Mouse (Mus musculus): ENCODE measurements around the gene Cog1. TPM values are rescaled to one million over a fixed set of nuclear protein-coding genes. Genes with fewer than 3 reads are reported as not detected.

The Cog1 gene
- polyA plus RNA-seq, 1 experiment from 2014 or later: 42.1 TPM

DNA sequence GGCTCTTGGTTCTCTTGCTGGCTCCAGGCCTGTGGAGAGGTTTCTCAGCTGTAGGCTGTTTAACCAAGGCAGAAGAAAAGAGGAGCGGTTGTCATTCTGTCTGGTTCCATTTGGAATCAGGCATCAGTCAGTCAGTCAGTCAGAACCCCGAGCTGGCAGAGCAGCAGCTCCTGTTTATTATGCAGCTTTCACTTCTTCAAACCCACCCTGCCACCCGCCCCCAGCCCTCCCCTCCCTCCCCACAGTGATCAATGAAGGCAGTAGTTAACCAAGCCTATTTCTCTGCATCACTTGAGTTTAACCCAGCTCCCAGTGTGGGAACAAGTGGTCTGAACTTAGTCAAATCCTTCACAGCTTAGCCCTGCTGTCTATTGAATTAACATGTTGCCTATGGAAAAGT, 42.9 kb downstream of the Cog1 start:
- Histone ChIP-seq H3K4me1 (peaks cover 3% of the 10 kb centered on the region), H3K4me3 (no peak overlapping the region), H3K36me3 (peaks cover 78% of the 10 kb centered on the region), H3K27me3 (no peaks in the 10 kb centered on the region), H3K27ac (no peak overlapping the region), H3K4me2 (replicated peaks) (no peak overlapping the region), H3K9ac (no peak overlapping the region), H3K9me3 (replicated peaks) (no peaks in the 10 kb centered on the region)
- WGBS: 66% methylated on average over 3 of the region's 3 CpGs
- ATAC-seq (ENCODE audit: low FRiP score): no peak

GRCm38 (mm10) chr11:113697571-113697970, 48.6 kb downstream of the Cog1 start:
- Histone ChIP-seq H3K4me2 (replicated peaks) (no peak overlapping the region), H3K4me3 (no peak overlapping the region), H3K36me3 (peaks cover 55% of the 10 kb centered on the region), H3K27ac (no peak overlapping the region), H3K9me3 (replicated peaks) (no peaks in the 10 kb centered on the region), H3K27me3 (no peaks in the 10 kb centered on the region), H3K4me1 (no peaks in the 10 kb centered on the region; the same call in 1 of the 2 replicates), H3K9ac (no peak overlapping the region)
- ATAC-seq (ENCODE audit: low FRiP score): no peak
- WGBS: 71% methylated on average over 5 of the region's 5 CpGs

GRCm38 (mm10) chr11:113698013-113698545, 49.1 kb downstream of the Cog1 start:
- 84% methylated on average over 12 of the region's 12 CpGs for WGBS

GRCm38 (mm10) chr11:113699643-113700042, 50.7 kb downstream of the Cog1 start:
- Histone ChIP-seq H3K27ac (no peak overlapping the region), H3K27me3 (no peaks in the 10 kb centered on the region), H3K9me3 (replicated peaks) (no peaks in the 10 kb centered on the region), H3K4me1 (peaks cover 3% of the 10 kb centered on the region), H3K4me2 (replicated peaks) (no peak overlapping the region), H3K36me3 (peaks cover 34% of the 10 kb centered on the region), H3K4me3 (no peak overlapping the region), H3K9ac (no peak overlapping the region)
- whole genome bisulfite sequencing: 90% methylated on average over 7 of the region's 7 CpGs
- no peak for ATAC-seq (ENCODE audit: low FRiP score)

More at GRCm38 (mm10) chr11:113698013-113698545, 49.1 kb downstream of the Cog1 start:
- no peak overlapping the region for H3K27ac ChIP-seq
- no peaks in the 10 kb centered on the region; the same call in 1 of the 2 replicates for H3K4me1 ChIP-seq
- H3K9me3 ChIP-seq (replicated peaks): no peaks in the 10 kb centered on the region
- H3K36me3 ChIP-seq: peaks cover 50% of the 10 kb centered on the region
- ATAC-seq (ENCODE audit: low FRiP score): no peak
- no peaks in the 10 kb centered on the region for H3K27me3 ChIP-seq
- H3K9ac ChIP-seq: no peak overlapping the region
- H3K4me3 ChIP-seq: no peak overlapping the region
- H3K4me2 ChIP-seq (replicated peaks): no peak overlapping the region

GRCm38 (mm10) chr11:113703758-113704157, 54.8 kb downstream of the Cog1 start:
- H3K4me3 ChIP-seq: no peak overlapping the region
- 38% methylated on average over 5 of the region's 5 CpGs for WGBS
- ATAC-seq (ENCODE audit: low FRiP score): peak; percentile 46
- no peaks in the 10 kb centered on the region for H3K9me3 ChIP-seq (replicated peaks)
- H3K27ac ChIP-seq: no peak overlapping the region
- peaks cover 8% of the 10 kb centered on the region for H3K27me3 ChIP-seq
- H3K36me3 ChIP-seq: peaks cover 13% of the 10 kb centered on the region
- no peak overlapping the region for H3K4me2 ChIP-seq (replicated peaks)
- peaks cover 6% of the 10 kb centered on the region for H3K4me1 ChIP-seq
- H3K9ac ChIP-seq: no peak overlapping the region

DNA sequence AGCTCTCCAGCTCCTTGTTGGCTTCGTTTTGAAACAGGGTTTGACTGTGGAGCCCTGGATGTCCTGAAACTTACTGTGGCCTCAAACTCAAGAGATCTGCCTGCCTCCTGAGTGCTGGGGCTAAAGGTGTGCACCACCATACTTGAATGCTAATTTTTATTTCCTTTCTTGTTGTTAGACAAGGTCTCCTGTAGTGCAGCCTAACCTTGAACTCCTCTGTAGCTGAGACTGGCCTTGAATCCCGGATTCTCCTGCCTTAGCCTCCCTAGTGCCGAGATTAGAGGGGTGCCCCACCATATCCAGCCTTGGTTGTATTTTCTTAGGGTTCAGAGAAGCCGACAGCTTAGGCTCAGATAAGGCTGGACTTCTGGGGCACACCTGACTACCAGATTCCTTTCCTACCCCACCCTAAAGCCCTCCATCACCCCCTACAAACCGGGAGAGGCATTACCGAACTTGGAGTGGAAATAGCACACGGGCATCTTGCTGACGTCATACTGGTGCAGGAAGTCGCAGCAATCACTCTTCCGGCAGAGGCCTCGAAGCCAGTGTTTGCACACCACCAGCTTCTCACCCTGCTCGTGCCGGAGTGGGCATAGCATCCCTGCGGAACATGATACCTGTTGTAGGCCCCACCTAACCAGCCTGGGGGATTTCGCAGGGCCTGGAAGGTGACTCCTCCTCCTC, 57.1 kb downstream of the Cog1 start:
- Histone ChIP-seq H3K9me3 (replicated peaks) (no peaks in the 10 kb centered on the region), H3K4me3 (no peak overlapping the region), H3K4me2 (replicated peaks) (no peak overlapping the region), H3K27me3 (peaks cover 17% of the 10 kb centered on the region), H3K4me1 (peaks cover 30% of the 10 kb centered on the region), H3K27ac (no peak overlapping the region), H3K36me3 (peaks cover 7% of the 10 kb centered on the region; the same call in 1 of the 2 replicates), H3K9ac (no peak overlapping the region)
- ATAC-seq (ENCODE audit: low FRiP score): no peak
- 87% methylated on average over 15 of the region's 15 CpGs for WGBS

GRCm38 (mm10) chr11:113708629-113709213, 59.8 kb downstream of the Cog1 start:
- Histone ChIP-seq H3K9ac (no peak overlapping the region), H3K9me3 (replicated peaks) (no peaks in the 10 kb centered on the region), H3K27me3 (peaks cover 19% of the 10 kb centered on the region), H3K27ac (no peak overlapping the region), H3K4me2 (replicated peaks) (no peak overlapping the region; the same call in 1 of the 2 replicates), H3K36me3 (peaks cover 7% of the 10 kb centered on the region; the same call in 1 of the 2 replicates), H3K4me3 (no peak overlapping the region), H3K4me1 (peaks cover 30% of the 10 kb centered on the region)
- no peak for ATAC-seq (ENCODE audit: low FRiP score)
- WGBS: 49% methylated on average over 19 of the region's 19 CpGs

GRCm38 (mm10) chr11:113709272-113709671, 60.3 kb downstream of the Cog1 start:
- no peak overlapping the region for H3K4me3 ChIP-seq
- peak overlapping the region; percentile 25 for H3K4me2 ChIP-seq (replicated peaks)
- WGBS: 10% methylated on average over 15 of the region's 15 CpGs
- no peaks in the 10 kb centered on the region for H3K9me3 ChIP-seq (replicated peaks)
- peaks cover 19% of the 10 kb centered on the region for H3K27me3 ChIP-seq
- H3K36me3 ChIP-seq: peaks cover 7% of the 10 kb centered on the region; the same call in 1 of the 2 replicates
- H3K9ac ChIP-seq: peak overlapping the region; percentile 3
- H3K27ac ChIP-seq: 0 out of 2 replicates have a peak overlapping the region, but pooled peaks have one; percentile 23
- H3K4me1 ChIP-seq: peaks cover 27% of the 10 kb centered on the region
- peak; percentile 20; the same call in 1 of the 2 replicates for ATAC-seq (ENCODE audit: low FRiP score)

DNA sequence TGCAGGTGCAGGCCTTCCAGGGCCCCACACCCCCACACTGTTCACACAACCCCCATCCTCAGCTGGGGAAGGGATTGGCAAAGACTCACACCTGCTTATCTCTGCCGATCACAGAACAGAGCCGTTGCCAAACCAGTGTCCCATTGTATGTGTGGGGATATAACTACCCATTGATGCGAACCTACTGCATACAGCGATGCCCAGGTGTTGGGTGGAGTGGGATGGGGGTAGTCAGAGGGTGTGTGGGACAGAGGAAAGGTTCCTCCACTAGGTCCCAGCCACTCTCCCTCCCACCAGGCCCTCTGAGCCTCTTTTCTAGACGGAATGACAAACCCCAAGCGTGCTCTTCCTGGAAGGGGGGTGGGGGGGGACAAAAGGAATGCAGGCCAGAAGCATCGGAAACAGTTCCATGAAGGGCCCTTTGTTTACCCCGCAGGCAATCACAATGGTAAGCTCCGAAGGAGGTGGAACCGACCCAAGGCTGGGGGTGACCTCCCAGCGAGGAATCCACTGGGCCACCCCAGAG, 60.8 kb downstream of the Cog1 start, which contains the start of gene Cpsf4l:
Gene Cpsf4l, minus strand, starts transcription at position 287 of the 526 bp plus-strand sequence.
- Histone ChIP-seq H3K4me2 (replicated peaks) (peak within 1 kb of the TSS; percentile 25), H3K36me3 (peaks cover 7% of the 10 kb centered on the region; the same call in 1 of the 2 replicates), H3K27me3 (peaks cover 19% of the 10 kb centered on the region), H3K9ac (peak within 1 kb of the TSS; percentile 3), H3K4me3 (no peak within 1 kb of the TSS), H3K9me3 (replicated peaks) (no peaks in the 10 kb centered on the region), H3K27ac (peak within 1 kb of the TSS; percentile 60), H3K4me1 (peaks cover 27% of the 10 kb centered on the region)
- 4% methylated on average over 11 of the region's 11 CpGs for WGBS
- ATAC-seq (ENCODE audit: low FRiP score): peak; percentile 64

DNA sequence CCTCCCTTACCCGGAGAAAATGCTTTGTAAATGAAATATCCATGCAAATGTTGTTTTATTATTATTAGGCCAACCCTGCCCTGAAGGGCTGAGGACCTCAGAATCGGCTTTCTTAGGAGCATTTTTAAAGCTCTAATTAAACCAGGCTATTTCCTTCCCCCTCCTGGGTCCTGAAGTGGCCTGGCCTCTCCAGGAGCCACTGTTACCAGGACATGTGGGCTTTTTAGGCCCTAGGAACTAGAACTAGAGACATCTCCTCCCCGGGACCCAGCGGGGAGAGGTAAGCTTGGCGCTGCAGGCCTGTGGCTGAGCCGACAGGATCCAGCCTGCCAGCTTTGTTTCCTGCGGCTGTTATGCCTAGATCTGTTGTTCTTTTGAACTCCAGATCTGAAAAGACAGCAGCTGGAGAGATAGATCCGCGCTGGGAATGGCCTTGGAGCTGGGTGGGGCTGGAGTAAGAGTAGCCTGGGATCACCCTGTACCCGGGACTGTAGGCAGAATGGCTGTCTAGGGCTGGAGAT, 61.3 kb downstream of the Cog1 start:
- Histone ChIP-seq H3K27me3 (peaks cover 19% of the 10 kb centered on the region), H3K9me3 (replicated peaks) (no peaks in the 10 kb centered on the region), H3K4me2 (replicated peaks) (peak overlapping the region; percentile 25; the same call in 1 of the 2 replicates), H3K27ac (peak overlapping the region; percentile 60), H3K9ac (peak overlapping the region; percentile 3; the same call in 1 of the 2 replicates), H3K4me1 (peaks cover 27% of the 10 kb centered on the region), H3K4me3 (no peak overlapping the region), H3K36me3 (peaks cover 7% of the 10 kb centered on the region; the same call in 1 of the 2 replicates)
- ATAC-seq (ENCODE audit: low FRiP score): peak; percentile 62
- 2% methylated on average over 10 of the region's 10 CpGs for WGBS

DNA sequence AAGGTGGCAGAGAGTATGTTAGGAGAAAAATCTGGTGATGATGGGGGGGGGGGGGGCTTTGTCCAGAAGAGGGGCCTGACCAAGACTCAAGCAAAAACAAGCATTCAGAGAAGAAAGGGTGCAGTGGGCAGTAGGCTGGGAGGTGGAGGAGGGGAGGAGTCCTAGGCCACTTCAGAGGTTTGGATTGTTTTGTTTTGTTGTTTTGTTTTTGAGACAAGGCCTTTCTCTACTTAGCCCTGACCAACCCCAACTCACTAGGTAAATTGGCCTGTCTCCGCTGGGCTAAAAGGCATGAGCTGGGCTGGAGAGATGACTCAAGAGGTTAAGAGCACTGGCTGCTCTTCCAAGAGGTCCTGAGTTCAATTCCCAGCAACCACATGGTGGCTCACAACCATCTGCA, 62.1 kb downstream of the Cog1 start:
- Histone ChIP-seq H3K9ac (no peak overlapping the region), H3K4me2 (replicated peaks) (0 out of 2 replicates have a peak overlapping the region, but pooled peaks have one; percentile 3), H3K36me3 (peaks cover 7% of the 10 kb centered on the region; the same call in 1 of the 2 replicates), H3K4me3 (no peak overlapping the region), H3K4me1 (peaks cover 27% of the 10 kb centered on the region), H3K9me3 (replicated peaks) (no peaks in the 10 kb centered on the region), H3K27me3 (peaks cover 19% of the 10 kb centered on the region), H3K27ac (peak overlapping the region; percentile 60; the same call in 1 of the 2 replicates)
- no peak for ATAC-seq (ENCODE audit: low FRiP score)
- 30% methylated on average over 1 of the region's 1 CpGs for WGBS

Data from hindbrain, embryonic 12.5 days (tissue).